Comparison of ENCODE assay signal across 8 mouse cellular contexts in genomic region chr11:61231329-61231728, GRCm38 (mm10). TPM values are rescaled to one million over a fixed set of nuclear protein-coding genes. Genes with fewer than 3 reads are reported as not detected.
A peak's percentile ranks its signal among the peaks of the same experiment; 100 is the strongest.
DNase-seq lines count a peak whose midpoint lies in the region; ATAC-seq and TF ChIP-seq lines count a peak whose summit lies in the region.

No protein-coding gene starts in this region.

- TF ChIP-seq CTCF in CH12.LX (conservative IDR thresholded peaks at IDR 0.05 in 1 of 2, IDR thresholded peaks at IDR 0.05 in 1 of 2; ENCODE audit: low read depth in 2 of 2, low read length in 2 of 2), result peak; percentile 77 to 92
- peak; percentile 35; the same call in 1 of the 2 replicates for TF ChIP-seq CTCF in bone marrow macrophage, adult 2 months (IDR thresholded peaks at IDR 0.05; ENCODE audit: low read depth, low read length)
- peak; percentile 86 for TF ChIP-seq CTCF in heart, postnatal 0 days (IDR thresholded peaks at IDR 0.05; ENCODE audit: low read depth)
- peak; percentile 63 for TF ChIP-seq CTCF in lung, adult 2 months (IDR thresholded peaks at IDR 0.05; ENCODE audit: insufficient read depth, low read length)

- ATAC-seq in heart, postnatal 0 days (ENCODE audit: insufficient read depth, low read depth), result peak; percentile 85
- ATAC-seq in neural tube, embryonic 15.5 days (ENCODE audit: low FRiP score), result no peak

- H3K4me3 ChIP-seq in CH12.LX (replicated peaks in 1 of 3; ENCODE audit: low read depth in 2 of 3, low read length in 2 of 3, poor library complexity in 1 of 3), result no peak overlapping the region
- H3K4me3 ChIP-seq in bone marrow macrophage, adult 2 months (ENCODE audit: insufficient read depth, low read length), result no peak overlapping the region
- no peak overlapping the region for H3K4me3 ChIP-seq in heart, postnatal 0 days (ENCODE audit: low read depth, low read length)
- no peak overlapping the region for H3K4me3 ChIP-seq in lung, adult 2 months (replicated peaks; ENCODE audit: extremely low read depth, low read depth, low read length)
- no peak overlapping the region for H3K4me3 ChIP-seq in neural tube, embryonic 15.5 days (replicated peaks)

- dilution Hi-C loops in CH12.LX (cut with MboI; ENCODE audit: extremely low pct_ligation_motif_present, extremely low pct_unique_long_range_greater_than_20kb, low sequenced_read_pairs), result no loop called here

- no peaks in the 10 kb centered on the region for H3K27me3 ChIP-seq in CH12.LX (replicated peaks)
- H3K27me3 ChIP-seq in heart, postnatal 0 days (ENCODE audit: control insufficient read depth, insufficient read depth, low read length), result no peaks in the 10 kb centered on the region
- H3K27me3 ChIP-seq in neural tube, embryonic 15.5 days (replicated peaks), result no peaks in the 10 kb centered on the region

- no peaks in the 10 kb centered on the region for H3K79me2 ChIP-seq in CH12.LX (replicated peaks; ENCODE audit: control insufficient read depth, extremely low read depth, insufficient read depth, poor library complexity, severe bottlenecking)

- 0 out of 2 replicates have a peak overlapping the region, but pooled peaks have one; percentile 35 for H3K9ac ChIP-seq in CH12.LX (ENCODE audit: insufficient read depth, low read depth)
- H3K9ac ChIP-seq in heart, postnatal 0 days (replicated peaks; ENCODE audit: low read depth, low read length), result no peak overlapping the region
- no peak overlapping the region for H3K9ac ChIP-seq in neural tube, embryonic 15.5 days (replicated peaks)

- no peaks in the 10 kb centered on the region for H3K36me3 ChIP-seq in CH12.LX (replicated peaks in 1 of 2; ENCODE audit: control insufficient read depth in 1 of 2, insufficient read depth in 1 of 2, low read length in 1 of 2)
- no peaks in the 10 kb centered on the region for H3K36me3 ChIP-seq in heart, postnatal 0 days (replicated peaks; ENCODE audit: control insufficient read depth, insufficient read depth, low read length)
- no peaks in the 10 kb centered on the region for H3K36me3 ChIP-seq in neural tube, embryonic 15.5 days

- no peaks in the 10 kb centered on the region for H3K9me3 ChIP-seq in CH12.LX (replicated peaks; ENCODE audit: low read length)
- H3K9me3 ChIP-seq in heart, postnatal 0 days (replicated peaks; ENCODE audit: control insufficient read depth, low read length), result no peaks in the 10 kb centered on the region
- H3K9me3 ChIP-seq in neural tube, embryonic 15.5 days (replicated peaks), result no peaks in the 10 kb centered on the region

- peak overlapping the region; percentile 86 for H3K4me2 ChIP-seq in CH12.LX (ENCODE audit: insufficient read depth, low read depth, poor library complexity, severe bottlenecking)
- peak overlapping the region; percentile 27; the same call in 1 of the 2 replicates for H3K4me2 ChIP-seq in heart, postnatal 0 days (ENCODE audit: low read depth, low read length)
- H3K4me2 ChIP-seq in neural tube, embryonic 15.5 days, result peak overlapping the region; percentile 41

- H3K4me1 ChIP-seq in CH12.LX (ENCODE audit: control insufficient read depth in 1 of 2, insufficient read depth in 2 of 2), result peaks cover 0 to 10% of the 10 kb centered on the region in 2 experiments; a peak in 2 of 4 replicates
- H3K4me1 ChIP-seq in bone marrow macrophage, adult 2 months (ENCODE audit: control insufficient read depth, insufficient read depth, low read length), result no peaks in the 10 kb centered on the region
- peaks cover 10% of the 10 kb centered on the region; the same call in 1 of the 2 replicates for H3K4me1 ChIP-seq in heart, postnatal 0 days (ENCODE audit: control insufficient read depth, insufficient read depth)
- H3K4me1 ChIP-seq in lung, adult 2 months (ENCODE audit: control insufficient read depth, insufficient read depth, low read length), result 0 out of 2 replicates have a peak, but pooled peaks cover under 1% of the 10 kb centered on the region
- H3K4me1 ChIP-seq in neural tube, embryonic 15.5 days, result peaks cover 6% of the 10 kb centered on the region; the same call in 1 of the 2 replicates

- in situ Hi-C loops in CH12.LX (cut with MboI; ENCODE audit: low pct_ligation_motif_present, low pct_unique_long_range_greater_than_20kb, low sequenced_read_pairs), result no loop called here

- no peak for TF ChIP-seq POLR2A in CH12.LX (IDR thresholded peaks at IDR 0.05; ENCODE audit: low read depth, low read length)
- TF ChIP-seq POLR2A in bone marrow macrophage, adult 2 months (IDR thresholded peaks at IDR 0.05; ENCODE audit: borderline replicate concordance, low read depth, low read length), result no peak
- no peak for TF ChIP-seq POLR2A in lung, adult 2 months (IDR thresholded peaks at IDR 0.05; ENCODE audit: borderline replicate concordance, extremely low read depth, low read depth, low read length)

- TF ChIP-seq EP300 in CH12.LX (IDR thresholded peaks at IDR 0.05; ENCODE audit: low read length), result no peak
- no peak for TF ChIP-seq EP300 in heart, postnatal 0 days (IDR thresholded peaks at IDR 0.05; ENCODE audit: low read depth)

- H3K27ac ChIP-seq in CH12.LX (ENCODE audit: insufficient read depth, low read depth), result no peak overlapping the region
- no peak overlapping the region for H3K27ac ChIP-seq in bone marrow macrophage, adult 2 months (ENCODE audit: insufficient read depth, low read depth, low read length)
- H3K27ac ChIP-seq in heart, postnatal 0 days (ENCODE audit: low read depth), result no peak overlapping the region
- H3K27ac ChIP-seq in neural tube, embryonic 15.5 days (replicated peaks), result no peak overlapping the region

- peak; percentile 80 for DNase-seq in CH12.LX (ENCODE audit: extremely low read depth)
- DNase-seq in fibroblast of lung, adult 2 months (ENCODE audit: low read depth), result peak; percentile 57
- DNase-seq in heart, postnatal 0 days (ENCODE audit: low spot score), result peak; percentile 84
- peak; percentile 72 for DNase-seq in kidney, postnatal 14 days
- peak; percentile 56 for DNase-seq in lung, adult 2 months
- peak; percentile 68 for DNase-seq in thymus, postnatal 14 days

- peak; percentile 92 for TF ChIP-seq RAD21 in CH12.LX (IDR thresholded peaks at IDR 0.05; ENCODE audit: low read depth, low read length)

- WGBS in heart, postnatal 0 days, result 11% methylated on average over 9 of the region's 9 CpGs
- 1% methylated on average over 9 of the region's 9 CpGs for WGBS in lung, adult 2 months
- 7% methylated on average over 9 of the region's 9 CpGs for WGBS in neural tube, embryonic 15.5 days

TF ChIP-seq in CH12.LX, 34 proteins besides CTCF, POLR2A, EP300 and RAD21 (continues in another document):
- TF ChIP-seq SIN3A (IDR thresholded peaks at IDR 0.05; ENCODE audit: low read length) (0 out of 2 replicates have a peak, but pooled peaks have one; percentile 51), NELFE (IDR thresholded peaks at IDR 0.05; ENCODE audit: low read depth, low read length) (peak; percentile 48), MAZ (IDR thresholded peaks at IDR 0.05; ENCODE audit: low read depth, low read length) (peak; percentile 65; the same call in 1 of the 2 replicates), USF1 (IDR thresholded peaks at IDR 0.05; ENCODE audit: low read depth, low read length) (no peak), IRF4 (IDR thresholded peaks at IDR 0.05; ENCODE audit: low read depth, low read length) (0 out of 2 replicates have a peak, but pooled peaks have one; percentile 45), MAX (IDR thresholded peaks at IDR 0.05; ENCODE audit: low read length) (peak; percentile 91), ZNF384 (IDR thresholded peaks at IDR 0.05; ENCODE audit: low read depth, low read length) (peak; percentile 58; the same call in 1 of the 2 replicates), TCF12 (IDR thresholded peaks at IDR 0.05; ENCODE audit: low read depth, low read length) (0 out of 2 replicates have a peak, but pooled peaks have one; percentile 39), ZC3H11A (IDR thresholded peaks at IDR 0.05; ENCODE audit: low read depth, low read length) (peak; percentile 51; the same call in 1 of the 2 replicates), MEF2A (IDR thresholded peaks at IDR 0.05; ENCODE audit: borderline replicate concordance, low read depth, low read length) (no peak), PAX5 (IDR thresholded peaks at IDR 0.05; ENCODE audit: low read length) (no peak), CHD2 (IDR thresholded peaks at IDR 0.05; ENCODE audit: low read length) (no peak), UBTF (IDR thresholded peaks at IDR 0.05; ENCODE audit: low read depth, low read length) (no peak)

RNA-seq across cellular contexts. Expression of gene Aldh3a1, which starts 24.0 kb away (rescaled TPM):
- total RNA-seq in CH12.LX (2012; rRNA removed) (0.25 and 0.29 TPM in 2 replicates), CH12.LX (2014; rRNA removed) (0.12 TPM in 1 of 2 replicates, not detected in the other)
- 0.13 TPM in 1 of 2 replicates, not detected in the other for polyA plus RNA-seq in CH12.LX (2012; ENCODE audit: insufficient read length, low read depth)
- polyA plus RNA-seq in bone marrow macrophage, adult 2 months (2012; ENCODE audit: insufficient read depth, insufficient read length, missing spikeins), result not detected in 2 replicates
- 0.19 TPM in 1 of 2 replicates, not detected in the other for total RNA-seq in heart, postnatal 0 days (2014; rRNA removed; ENCODE audit: low replicate concordance)
- polyA plus RNA-seq in heart, postnatal 0 days (2015; fragmentation: Nextera tagmentation; extraction: Ambion mirVana), result 0.42 and 0.56 TPM in 2 replicates
- 13.4 and 130 TPM in 2 replicates for polyA plus RNA-seq in lung, adult 2 months (2012; rRNA removed)
- 0.43 and 0.46 TPM in 2 replicates for polyA plus RNA-seq in neural tube, embryonic 15.5 days (2015; fragmentation: Nextera tagmentation; extraction: Ambion mirVana)

RNA-seq across cellular contexts. Expression of gene Aldh3a2, which starts 35.9 kb away (rescaled TPM):
- total RNA-seq in CH12.LX (2012; rRNA removed) (25.1 and 26.3 TPM in 2 replicates), CH12.LX (2014; rRNA removed) (18.5 and 19.5 TPM in 2 replicates)
- 28.4 and 29.8 TPM in 2 replicates for polyA plus RNA-seq in CH12.LX (2012; ENCODE audit: insufficient read length, low read depth)
- 57.6 and 59.0 TPM in 2 replicates for polyA plus RNA-seq in bone marrow macrophage, adult 2 months (2012; ENCODE audit: insufficient read depth, insufficient read length, missing spikeins)
- total RNA-seq in heart, postnatal 0 days (2014; rRNA removed; ENCODE audit: low replicate concordance), result 36.0 and 48.9 TPM in 2 replicates
- 28.6 and 29.1 TPM in 2 replicates for polyA plus RNA-seq in heart, postnatal 0 days (2015; fragmentation: Nextera tagmentation; extraction: Ambion mirVana)
- polyA plus RNA-seq in lung, adult 2 months (2012; rRNA removed), result 84.6 and 94.5 TPM in 2 replicates
- polyA plus RNA-seq in neural tube, embryonic 15.5 days (2015; fragmentation: Nextera tagmentation; extraction: Ambion mirVana), result 28.5 and 32.1 TPM in 2 replicates

RNA-seq across cellular contexts. Expression of gene Usp22, which starts 56.5 kb away (rescaled TPM):
- total RNA-seq in CH12.LX (2012; rRNA removed) (56.7 and 65.3 TPM in 2 replicates), CH12.LX (2014; rRNA removed) (51.9 and 54.7 TPM in 2 replicates)
- polyA plus RNA-seq in CH12.LX (2012; ENCODE audit: insufficient read length, low read depth), result 38.9 and 48.1 TPM in 2 replicates
- 23.5 and 28.1 TPM in 2 replicates for polyA plus RNA-seq in bone marrow macrophage, adult 2 months (2012; ENCODE audit: insufficient read depth, insufficient read length, missing spikeins)
- 95.8 and 97.9 TPM in 2 replicates for total RNA-seq in heart, postnatal 0 days (2014; rRNA removed; ENCODE audit: low replicate concordance)
- polyA plus RNA-seq in heart, postnatal 0 days (2015; fragmentation: Nextera tagmentation; extraction: Ambion mirVana), result 32.1 and 34.7 TPM in 2 replicates
- 37.6 and 43.6 TPM in 2 replicates for polyA plus RNA-seq in lung, adult 2 months (2012; rRNA removed)
- polyA plus RNA-seq in neural tube, embryonic 15.5 days (2015; fragmentation: Nextera tagmentation; extraction: Ambion mirVana), result 310 and 358 TPM in 2 replicates

Comparison
In these comparisons a context has a peak if more than half of its experiments do, and no peak if none do; other contexts are left out.
1. H3K4me2 ChIP-seq: peak in every context shown above with its lines; median percentile 86 in CH12.LX; 41 in neural tube, embryonic 15.5 days; 27 in heart, postnatal 0 days.
2. CTCF ChIP-seq: peak in every context shown above with its lines; median percentile 86 in heart, postnatal 0 days; 84 in CH12.LX; 63 in lung, adult 2 months; 35 in bone marrow macrophage, adult 2 months.